ENCODE assay signal across 11 mouse cellular contexts in the genomic region with DNA sequence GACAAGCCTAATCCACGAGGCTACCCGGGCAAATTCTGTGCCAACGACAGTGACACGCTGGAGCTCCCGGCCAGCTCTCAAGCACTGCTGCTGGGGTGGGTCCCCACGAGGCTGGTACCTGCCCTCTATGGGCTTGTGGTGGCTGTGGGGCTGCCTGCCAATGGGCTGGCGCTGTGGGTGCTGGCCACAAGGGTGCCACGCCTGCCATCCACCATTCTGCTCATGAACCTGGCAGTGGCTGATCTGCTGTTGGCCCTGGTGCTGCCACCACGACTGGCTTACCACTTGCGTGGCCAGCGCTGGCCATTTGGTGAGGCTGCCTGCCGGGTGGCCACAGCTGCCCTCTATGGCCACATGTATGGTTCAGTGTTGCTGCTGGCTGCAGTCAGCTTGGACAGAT. TPM values are rescaled to one million over a fixed set of nuclear protein-coding genes. Genes with fewer than 3 reads are reported as not detected.
A peak's percentile ranks its signal among the peaks of the same experiment; 100 is the strongest.
DNase-seq lines count a peak whose midpoint lies in the region; ATAC-seq and TF ChIP-seq lines count a peak whose summit lies in the region.
"Had no signal": no experiment of that assay in that cellular context is flagged by ENCODE, and none has a peak within 500 bp of the region (broad histone marks: within the 10 kb centered on the region; RNA-seq: fewer than 3 reads in every experiment).

No protein-coding gene starts in this region.

- peaks cover 11% of the 10 kb centered on the region for H3K4me1 ChIP-seq in heart, embryonic 12.5 days (replicated peaks)
- H3K4me1 ChIP-seq in embryonic facial prominence, embryonic 10.5 days = peaks cover 17% of the 10 kb centered on the region
- H3K4me1 ChIP-seq: embryonic facial prominence, embryonic 15.5 days had no signal

- no peak overlapping the region for H3K27ac ChIP-seq in heart, embryonic 12.5 days (ENCODE audit: poor library complexity, severe bottlenecking)
- peak overlapping the region; percentile 63; the same call in 1 of the 2 replicates for H3K27ac ChIP-seq in embryonic facial prominence, embryonic 10.5 days (replicated peaks)
- H3K27ac ChIP-seq: embryonic facial prominence, embryonic 15.5 days; neural tube, embryonic 13.5 days had no signal

- WGBS in heart, embryonic 12.5 days = 85% methylated on average over 12 of the region's 12 CpGs
- WGBS in embryonic facial prominence, embryonic 10.5 days = 91% methylated on average over 12 of the region's 12 CpGs

- H3K27me3 ChIP-seq in heart, embryonic 12.5 days (replicated peaks) = no peaks in the 10 kb centered on the region
- no peaks in the 10 kb centered on the region for H3K27me3 ChIP-seq in embryonic facial prominence, embryonic 10.5 days (replicated peaks; ENCODE audit: low read depth, poor library complexity, severe bottlenecking)
- no peaks in the 10 kb centered on the region for H3K27me3 ChIP-seq in myocyte (ENCODE audit: control insufficient read depth, insufficient read depth, insufficient read length)
- H3K27me3 ChIP-seq: embryonic facial prominence, embryonic 15.5 days; neural tube, embryonic 13.5 days had no signal

- no peaks in the 10 kb centered on the region for H3K9me3 ChIP-seq in heart, embryonic 12.5 days (replicated peaks)
- no peaks in the 10 kb centered on the region for H3K9me3 ChIP-seq in embryonic facial prominence, embryonic 10.5 days
- H3K9me3 ChIP-seq: embryonic facial prominence, embryonic 15.5 days; neural tube, embryonic 13.5 days had no signal

- H3K9ac ChIP-seq in heart, embryonic 12.5 days = no peak overlapping the region
- H3K9ac ChIP-seq: embryonic facial prominence, embryonic 15.5 days; neural tube, embryonic 13.5 days had no signal

- TF ChIP-seq POLR2A in myocyte (IDR thresholded peaks at IDR 0.05; ENCODE audit: insufficient read length, low read depth) = no peak

- no peak overlapping the region for H3K4me3 ChIP-seq in heart, embryonic 12.5 days
- no peak overlapping the region for H3K4me3 ChIP-seq in embryonic facial prominence, embryonic 10.5 days
- H3K4me3 ChIP-seq in myocyte = no peak overlapping the region
- H3K4me3 ChIP-seq: embryonic facial prominence, embryonic 15.5 days; neural tube, embryonic 13.5 days had no signal

- ATAC-seq in heart, embryonic 12.5 days (ENCODE audit: insufficient number of reproducible peaks, low FRiP score) = no peak

- H3K36me3 ChIP-seq in heart, embryonic 12.5 days = peaks cover 24% of the 10 kb centered on the region
- peaks cover 25% of the 10 kb centered on the region for H3K36me3 ChIP-seq in embryonic facial prominence, embryonic 10.5 days (replicated peaks)
- peaks cover 5% of the 10 kb centered on the region for H3K36me3 ChIP-seq in myocyte (ENCODE audit: control insufficient read depth, insufficient read depth)

- no peak overlapping the region for H3ac ChIP-seq in myocyte (ENCODE audit: control insufficient read depth, insufficient read length)

- intact Hi-C loops in left cerebral cortex, postnatal 36 days (cut with DNase I) = no loop called here

- no peaks in the 10 kb centered on the region for H3K79me2 ChIP-seq in myocyte (ENCODE audit: control insufficient read depth, insufficient read depth)

- DNase-seq in heart, postnatal 4 days = peak; percentile 5
- DNase-seq in lung, postnatal 10 days = peak; percentile 6
- DNase-seq in lung, adult 18-20 months = no peak
- DNase-seq in embryonic facial prominence, embryonic 10.5 days (ENCODE audit: low spot score) = peak; percentile 7
- DNase-seq in left cerebral cortex, postnatal 36 days (ENCODE audit: low spot score in 2 of 2) = no peak
- DNase-seq: cerebellum, adult 11-12 months; right cerebral cortex, postnatal 25 days had no signal

- no peak overlapping the region for H3K4me2 ChIP-seq in heart, embryonic 12.5 days
- no peak overlapping the region for H3K4me2 ChIP-seq in myocyte (ENCODE audit: low read depth)
- H3K4me2 ChIP-seq: embryonic facial prominence, embryonic 15.5 days; neural tube, embryonic 13.5 days had no signal

TF ChIP-seq in myocyte, 11 proteins besides CTCF, POLR2A, EP300 and RAD21:
- TF ChIP-seq MYOD1 (IDR thresholded peaks at IDR 0.05; ENCODE audit: control insufficient read depth in 1 of 3, insufficient read length in 2 of 3, low read depth in 2 of 3) = no peak
- TF ChIP-seq POLR2AphosphoS2 (IDR thresholded peaks at IDR 0.05; ENCODE audit: insufficient read length, low read depth) = peak; percentile 8
- peak in 2 of 3 experiments; percentile 5 to 53 for TF ChIP-seq MYOG (IDR thresholded peaks at IDR 0.05; ENCODE audit: control insufficient read depth in 1 of 3, insufficient read depth in 1 of 3, insufficient read length in 2 of 3, low read depth in 2 of 3)

RNA-seq across cellular contexts. Expression of a gene that starts 0.6 kb away (rescaled TPM):
- 1 to 10 TPM; 3.5 TPM for total RNA-seq in heart, postnatal 4 days (2021)
- polyA plus RNA-seq in heart, embryonic 12.5 days (2016; fragmentation: Nextera tagmentation; extraction: Ambion mirVana) = 0.54 and 0.91 TPM in 2 replicates
- 2.0 and 2.1 TPM in 2 replicates for polyA plus RNA-seq in embryonic facial prominence, embryonic 10.5 days (2016; fragmentation: Nextera tagmentation; extraction: Ambion mirVana)
- 1.4 TPM for polyA plus RNA-seq in myocyte (2012; fragmentation: generic; extraction: Trizol)
- total RNA-seq in left cerebral cortex, postnatal 36 days (2021) = under 1 TPM; 0.17 to 0.23 TPM

RNA-seq across cellular contexts. Expression of a gene that starts 39.2 kb away (rescaled TPM):
- total RNA-seq in heart, postnatal 4 days (2021) = 100 to 1,000 TPM; 133 to 135 TPM
- polyA plus RNA-seq in heart, embryonic 12.5 days (2016; fragmentation: Nextera tagmentation; extraction: Ambion mirVana) = 147 and 151 TPM in 2 replicates
- 142 and 149 TPM in 2 replicates for polyA plus RNA-seq in embryonic facial prominence, embryonic 10.5 days (2016; fragmentation: Nextera tagmentation; extraction: Ambion mirVana)
- polyA plus RNA-seq in myocyte (2012; fragmentation: generic; extraction: Trizol) = 155 TPM
- total RNA-seq in left cerebral cortex, postnatal 36 days (2021) = 100 to 1,000 TPM; 140 to 148 TPM

Comparison
In these comparisons a context has a peak if more than half of its experiments do, and no peak if none do; other contexts are left out.
1. DNase-seq: peak in heart, postnatal 4 days (single experiment), lung, postnatal 10 days (single experiment) and embryonic facial prominence, embryonic 10.5 days (single experiment); none in lung, adult 18-20 months (0 of 2) and left cerebral cortex, postnatal 36 days (0 of 2).